Mouse (Mus musculus) C2C12 (cell line): ENCODE results near the gene Zdhhc22.

Experiments
- CTCF ChIP-seq: IDR thresholded peaks from one replicate; pipeline ENCODE4 v1.5.1; 2011; ENCODE audit not compliant: control insufficient read depth, insufficient read depth, insufficient read length
- USF1 ChIP-seq: IDR thresholded peaks from one replicate; pipeline ENCODE4 v1.6.1; 2011; ENCODE audit warnings: low read depth, mild to moderate bottlenecking, control low read depth, moderate library complexity

- TF ChIP-seq USF1 (no peak), CTCF (no peak)
Measured at GRCm38 (mm10) chr12:86950961-86951360, 39.3 kb downstream of the Zdhhc22 start.
